Mouse (Mus musculus) heart, adult 2 months (tissue): Measurements from ENCODE around the gene Alg1.

ENCODE experiments used
- CTCF ChIP-seq: fragments of 200-600 bp; IDR thresholded peaks from 2 replicates; pipeline ENCODE4 v1.8.1; 2022; ENCODE audit warnings: antibody characterized with exemption, mild to moderate bottlenecking, moderate library complexity
- EP300 ChIP-seq: fragments of 200-500 bp; IDR thresholded peaks from 2 replicates; pipeline ENCODE4 v1.6.1; 2011; ENCODE audit warnings: low read depth, low read length, control low read depth; ENCODE audit not compliant: insufficient read depth
- POLR2A ChIP-seq: fragments of 200-500 bp; IDR thresholded peaks from 2 replicates; pipeline ENCODE4 v1.6.1; 2011; ENCODE audit warnings: mild to moderate bottlenecking, low read depth, low read length, control low read depth; ENCODE audit not compliant: insufficient read depth

DNA sequence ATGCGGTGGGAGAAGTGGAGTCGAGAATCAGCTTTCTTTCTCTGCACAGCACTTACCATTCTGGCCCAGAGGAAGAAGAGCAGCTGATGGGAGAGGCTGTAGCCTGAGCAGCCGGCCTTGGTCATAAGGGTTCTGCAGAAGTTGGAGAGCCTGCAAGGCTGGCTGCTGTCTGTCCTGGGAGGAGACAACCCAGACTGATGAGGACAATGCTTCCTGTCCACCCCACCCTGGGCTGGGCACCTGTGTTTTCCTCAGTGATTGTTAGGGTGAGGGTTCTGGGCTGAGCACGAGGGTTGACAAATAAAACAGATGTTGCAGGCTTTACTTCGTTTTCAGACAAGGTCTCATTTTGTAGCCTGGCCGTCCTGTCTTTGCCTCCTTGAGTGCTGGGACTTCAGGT is 16.7 kb upstream of the Alg1 start:
- TF ChIP-seq CTCF (no peak), POLR2A (no peak), EP300 (no peak)
